Mouse (Mus musculus): Measurements from ENCODE around the gene BC030870.

DNA sequence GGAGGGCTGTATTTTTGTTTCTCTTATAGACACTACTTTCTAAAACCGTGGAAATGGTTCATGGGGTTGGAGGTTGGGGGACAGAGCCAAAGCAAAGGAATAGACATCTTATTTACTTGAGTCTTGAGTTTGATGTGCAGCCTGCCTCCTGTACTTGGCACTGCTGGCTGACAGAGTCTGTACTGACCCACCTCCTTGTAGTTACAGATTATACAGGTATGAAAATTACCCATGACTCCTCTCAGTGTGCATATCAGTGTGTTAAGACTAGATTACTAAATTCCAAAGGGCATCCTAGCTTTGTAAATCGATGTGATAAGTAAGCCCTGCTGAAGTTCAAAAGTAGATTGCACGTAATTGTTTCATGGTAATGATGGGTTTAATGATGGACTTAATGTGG, 2.9 kb downstream of the BC030870 start:
- TF ChIP-seq FLI1 (IDR thresholded peaks at IDR 0.05; ENCODE audit: low read length) (no peak), GATA1 (IDR thresholded peaks at IDR 0.05; ENCODE audit: borderline replicate concordance, low read length) (no peak)
